Mouse (Mus musculus) myocyte (in vitro differentiated cells): ENCODE measurements around the gene Uqcr10. TPM values are rescaled to one million over a fixed set of nuclear protein-coding genes. Genes with fewer than 3 reads are reported as not detected.

Source experiments
- H3K27me3 ChIP-seq: one replicate; pipeline ENCODE4 v1.6.1; 2011; ENCODE audit not compliant: control insufficient read depth, insufficient read depth, insufficient read length
- H3K36me3 ChIP-seq: one replicate; pipeline ENCODE4 v1.6.1; 2011; ENCODE audit not compliant: control insufficient read depth, insufficient read depth
- H3K4me2 ChIP-seq: one replicate; pipeline ENCODE4 v1.6.1; 2011; ENCODE audit warnings: low read depth, control low read depth
- H3K4me3 ChIP-seq: one replicate; pipeline ENCODE4 v1.5.1; 2011; ENCODE audit warnings: mild to moderate bottlenecking, control low read depth, moderate library complexity
- H3K79me2 ChIP-seq: one replicate; pipeline ENCODE4 v1.6.1; 2011; ENCODE audit not compliant: control insufficient read depth, insufficient read depth
- H3ac ChIP-seq: one replicate; pipeline ENCODE4 v1.6.1; 2011; ENCODE audit not compliant: control insufficient read depth, insufficient read length
- CEBPB ChIP-seq: IDR thresholded peaks from 2 replicates; pipeline ENCODE4 v1.6.1; 2011; ENCODE audit warnings: mild to moderate bottlenecking, moderate library complexity; ENCODE audit not compliant: poor library complexity, insufficient read depth, severe bottlenecking
- E2F4 ChIP-seq: IDR thresholded peaks from one replicate; pipeline ENCODE4 v1.6.1; 2011; ENCODE audit warnings: mild to moderate bottlenecking, control low read depth, moderate library complexity; ENCODE audit not compliant: insufficient read depth
- MAX ChIP-seq: IDR thresholded peaks from one replicate; pipeline ENCODE4 v1.6.1; 2011; ENCODE audit warnings: low read depth, mild to moderate bottlenecking, control low read depth
- MYOD1 ChIP-seq, 3 experiments: IDR thresholded peaks; one replicate each; pipeline ENCODE4 v1.6.1; 2011; ENCODE audit warnings: control low read depth in 2 of 3, low read depth in 2 of 3, mild to moderate bottlenecking in 2 of 3, moderate library complexity in 1 of 3; ENCODE audit not compliant: insufficient read length in 2 of 3, control insufficient read depth in 1 of 3
- MYOG ChIP-seq, 3 experiments: IDR thresholded peaks; one replicate each; pipeline ENCODE4 v1.6.1; 2011; ENCODE audit warnings: control low read depth in 2 of 3, low read depth in 2 of 3, mild to moderate bottlenecking in 2 of 3; ENCODE audit not compliant: insufficient read length in 2 of 3, control insufficient read depth in 1 of 3, insufficient read depth in 1 of 3
- POLR2A ChIP-seq: IDR thresholded peaks from one replicate; pipeline ENCODE4 v1.6.1; 2011; ENCODE audit warnings: low read depth, mild to moderate bottlenecking, control low read depth, moderate library complexity; ENCODE audit not compliant: insufficient read length
- POLR2AphosphoS2 ChIP-seq: IDR thresholded peaks from one replicate; pipeline ENCODE4 v1.6.1; 2011; ENCODE audit warnings: low read depth, control low read depth; ENCODE audit not compliant: insufficient read length
- REST ChIP-seq: IDR thresholded peaks from one replicate; pipeline ENCODE4 v1.6.1; 2011; ENCODE audit warnings: mild to moderate bottlenecking, control low read depth, moderate library complexity; ENCODE audit not compliant: insufficient read depth, insufficient read length
- SRF ChIP-seq: IDR thresholded peaks from one replicate; pipeline ENCODE4 v1.6.1; 2011; ENCODE audit warnings: low read depth; ENCODE audit not compliant: control insufficient read depth, insufficient read length
- TCF12 ChIP-seq: IDR thresholded peaks from one replicate; pipeline ENCODE4 v1.6.1; 2011; ENCODE audit warnings: mild to moderate bottlenecking, control low read depth; ENCODE audit not compliant: poor library complexity, insufficient read depth, severe bottlenecking
- TCF3 ChIP-seq: IDR thresholded peaks from one replicate; pipeline ENCODE4 v1.6.1; 2011; ENCODE audit warnings: low read depth, control low read depth; ENCODE audit not compliant: insufficient read length
- USF1 ChIP-seq: IDR thresholded peaks from one replicate; pipeline ENCODE4 v1.6.1; 2011; ENCODE audit warnings: low read depth, mild to moderate bottlenecking, control low read depth, moderate library complexity
- polyA plus RNA-seq: library from polyadenylated mRNA; unstranded; fragments of >200 nt; fragmentation: generic; extraction: Trizol; gene quantifications from one replicate; pipeline ENCODE4 v1.2.1, GENCODE M21; 2012; ENCODE audit warnings: missing spikeins

Gene Uqcr10
- polyA plus RNA-seq, 1 experiment, result 1,278 TPM

DNA sequence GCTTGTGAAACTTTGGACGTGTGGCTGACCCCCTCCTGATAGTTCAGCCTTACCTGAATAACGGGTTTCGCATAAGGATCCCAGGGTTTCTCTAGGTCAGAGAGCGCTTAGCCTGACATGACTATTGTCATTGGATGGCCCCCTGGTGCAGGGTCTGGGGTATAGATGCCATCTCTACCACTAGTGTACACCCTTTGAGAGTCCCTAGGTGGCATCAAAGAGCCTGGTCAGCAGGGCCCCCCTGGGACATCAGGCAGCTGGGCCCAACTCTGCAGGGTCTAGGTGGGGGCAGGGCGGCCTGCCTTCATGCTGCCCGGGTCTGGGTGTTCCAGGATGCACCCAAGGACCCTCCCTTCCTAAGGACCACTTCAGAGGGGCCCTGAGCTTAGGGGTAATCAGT is 32.2 kb upstream of the Uqcr10 start:
- no peak overlapping the region for H3K4me2 ChIP-seq
- TF ChIP-seq MYOD1 (IDR thresholded peaks at IDR 0.05; ENCODE audit: control insufficient read depth in 1 of 3, insufficient read length in 2 of 3, low read depth in 2 of 3), result no peak
- TF ChIP-seq USF1, result no peak
- no peak for TF ChIP-seq REST
- no peak for TF ChIP-seq SRF
- H3K27me3 ChIP-seq, result peaks cover 14% of the 10 kb centered on the region
- H3ac ChIP-seq, result no peak overlapping the region
- no peaks in the 10 kb centered on the region for H3K36me3 ChIP-seq
- no peak overlapping the region for H3K4me3 ChIP-seq
- H3K79me2 ChIP-seq, result no peaks in the 10 kb centered on the region

DNA sequence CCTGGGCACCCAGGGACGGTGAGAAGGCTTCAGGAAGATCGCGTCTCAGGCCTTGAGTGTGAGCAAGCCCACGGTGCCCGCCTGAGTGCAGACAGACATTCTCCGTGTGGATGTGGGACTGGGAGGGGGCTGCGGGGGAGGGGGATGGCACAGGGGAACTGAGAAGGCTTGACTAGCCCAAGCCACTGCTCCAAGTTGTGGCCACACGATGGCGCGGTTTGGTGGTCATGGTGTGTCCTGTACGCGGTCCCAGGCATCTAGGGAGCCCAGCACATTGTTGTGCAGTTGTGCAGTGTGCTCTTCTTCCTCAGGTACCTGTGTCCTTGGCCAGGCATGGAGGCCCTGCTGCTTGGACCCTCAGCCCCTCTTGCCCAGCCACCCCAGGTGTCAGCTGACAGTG is 30.0 kb upstream of the Uqcr10 start:
- Histone ChIP-seq H3K4me2 (no peak overlapping the region), H3ac (no peak overlapping the region), H3K79me2 (no peaks in the 10 kb centered on the region), H3K27me3 (no peaks in the 10 kb centered on the region), H3K36me3 (no peaks in the 10 kb centered on the region), H3K4me3 (no peak overlapping the region)
- TF ChIP-seq USF1 (no peak), POLR2A (no peak), CEBPB (no peak), MYOD1 (IDR thresholded peaks at IDR 0.05; ENCODE audit: control insufficient read depth in 1 of 3, insufficient read length in 2 of 3, low read depth in 2 of 3) (no peak), TCF3 (no peak), SRF (no peak), E2F4 (no peak), REST (no peak)

DNA sequence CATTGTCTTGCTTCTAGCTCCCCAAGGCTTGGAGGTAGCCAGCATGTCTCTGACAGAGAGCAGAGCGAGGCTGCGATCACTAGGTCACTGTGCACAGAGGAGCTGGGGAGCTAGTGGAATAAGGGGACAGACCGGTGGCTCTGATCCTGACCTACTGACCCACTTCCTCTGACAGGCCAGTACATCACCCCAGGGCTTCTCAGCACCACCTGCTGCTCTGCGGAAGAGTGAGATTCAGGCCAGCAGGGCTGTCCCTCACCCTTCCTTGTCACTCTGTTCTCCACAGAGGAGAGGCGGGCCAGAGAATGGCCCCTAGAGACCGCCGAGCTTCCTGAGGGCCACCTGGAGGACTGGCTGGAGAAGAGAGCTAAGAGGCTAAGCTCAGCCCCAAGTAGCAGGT is 27.6 kb upstream of the Uqcr10 start:
- Histone ChIP-seq H3K4me3 (no peak overlapping the region), H3K27me3 (no peaks in the 10 kb centered on the region), H3K4me2 (no peak overlapping the region), H3ac (no peak overlapping the region), H3K79me2 (no peaks in the 10 kb centered on the region), H3K36me3 (no peaks in the 10 kb centered on the region)
- TF ChIP-seq MAX, result no peak
- no peak for TF ChIP-seq SRF
- no peak for TF ChIP-seq POLR2AphosphoS2
- TF ChIP-seq POLR2A, result no peak
- TF ChIP-seq TCF12, result no peak
- no peak for TF ChIP-seq USF1
- no peak for TF ChIP-seq MYOG (IDR thresholded peaks at IDR 0.05; ENCODE audit: control insufficient read depth in 1 of 3, insufficient read depth in 1 of 3, insufficient read length in 2 of 3, low read depth in 2 of 3)
- TF ChIP-seq REST, result no peak
- no peak for TF ChIP-seq E2F4
- no peak for TF ChIP-seq MYOD1 (IDR thresholded peaks at IDR 0.05; ENCODE audit: control insufficient read depth in 1 of 3, insufficient read length in 2 of 3, low read depth in 2 of 3)
- TF ChIP-seq CEBPB, result no peak
- no peak for TF ChIP-seq TCF3

DNA sequence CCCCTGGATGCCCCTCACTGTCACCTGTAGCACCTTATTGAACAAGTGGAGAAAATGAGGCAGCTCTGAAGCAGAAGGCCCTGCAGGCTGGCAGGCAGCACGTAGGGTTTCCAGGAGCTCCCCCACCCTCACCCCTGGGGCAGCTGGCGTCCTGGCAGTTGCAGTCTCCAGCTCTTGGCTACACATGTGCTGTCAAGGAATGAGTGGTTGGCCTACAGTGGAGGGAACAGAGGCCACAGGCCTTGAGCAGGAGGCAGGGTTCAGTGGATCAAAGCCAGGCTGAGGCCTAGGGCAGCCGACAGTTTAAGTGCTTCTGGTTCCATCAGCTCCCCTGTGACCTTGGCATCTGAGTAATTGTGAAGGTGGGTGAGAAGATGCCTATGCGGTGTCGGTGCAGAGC is 26.8 kb upstream of the Uqcr10 start:
- H3K4me2 ChIP-seq, result no peak overlapping the region
- no peaks in the 10 kb centered on the region for H3K27me3 ChIP-seq
- H3K79me2 ChIP-seq, result no peaks in the 10 kb centered on the region
- TF ChIP-seq MYOD1 (IDR thresholded peaks at IDR 0.05; ENCODE audit: control insufficient read depth in 1 of 3, insufficient read length in 2 of 3, low read depth in 2 of 3) (no peak), REST (no peak)
- H3K4me3 ChIP-seq, result no peak overlapping the region
- H3K36me3 ChIP-seq, result no peaks in the 10 kb centered on the region
- H3ac ChIP-seq, result no peak overlapping the region

DNA sequence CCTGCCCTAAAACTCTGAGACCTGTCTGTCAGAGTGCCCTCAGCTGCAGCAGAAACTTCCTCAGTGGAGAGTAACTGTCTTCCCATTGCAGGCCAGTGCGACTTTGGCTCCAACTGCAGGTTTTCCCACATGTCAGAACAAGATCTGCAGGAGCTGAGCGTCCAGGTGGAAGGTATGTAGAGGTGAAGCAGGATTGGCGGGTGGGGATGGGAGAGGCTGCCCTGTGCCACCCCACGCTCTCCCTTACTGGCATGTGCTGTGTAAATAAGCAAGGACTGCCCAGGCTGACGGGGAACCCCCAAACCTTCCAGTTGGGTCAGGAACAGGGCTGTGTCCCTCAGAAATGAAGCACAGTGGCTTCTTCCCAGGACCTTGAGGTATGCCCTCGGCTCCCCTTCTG is 26.0 kb upstream of the Uqcr10 start:
- H3K27me3 ChIP-seq, result no peaks in the 10 kb centered on the region
- no peak overlapping the region for H3K4me2 ChIP-seq
- no peak overlapping the region for H3K4me3 ChIP-seq

DNA sequence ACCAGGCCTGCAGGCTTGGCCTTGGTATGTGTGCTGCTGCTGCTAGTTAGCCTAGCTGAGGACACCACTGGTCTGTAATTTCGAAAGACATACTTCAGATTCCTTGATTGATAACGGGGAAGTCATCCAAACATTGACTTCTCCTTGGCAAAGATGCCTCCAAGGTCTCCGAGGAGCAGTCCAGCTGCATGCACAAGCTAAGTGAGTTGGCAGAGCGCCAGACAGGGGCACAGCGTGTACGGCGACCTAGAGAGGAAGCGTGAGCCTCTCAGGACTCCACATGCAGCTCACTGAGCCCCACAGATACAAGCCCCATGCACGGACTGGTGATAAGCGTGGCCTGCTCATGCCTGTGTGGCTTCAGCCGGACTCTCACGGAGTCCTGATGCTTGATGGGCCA is 25.5 kb upstream of the Uqcr10 start:
- Histone ChIP-seq H3K36me3 (no peaks in the 10 kb centered on the region), H3K4me3 (no peak overlapping the region), H3K27me3 (no peaks in the 10 kb centered on the region), H3ac (no peak overlapping the region), H3K79me2 (no peaks in the 10 kb centered on the region), H3K4me2 (no peak overlapping the region)
- TF ChIP-seq MYOD1 (IDR thresholded peaks at IDR 0.05; ENCODE audit: control insufficient read depth in 1 of 3, insufficient read length in 2 of 3, low read depth in 2 of 3) (no peak), TCF3 (no peak), E2F4 (no peak), MYOG (IDR thresholded peaks at IDR 0.05; ENCODE audit: control insufficient read depth in 1 of 3, insufficient read depth in 1 of 3, insufficient read length in 2 of 3, low read depth in 2 of 3) (no peak), MAX (no peak), USF1 (no peak), SRF (no peak), REST (no peak), TCF12 (no peak), CEBPB (no peak)

More for the DNA sequence above, 26.0 kb upstream of the Uqcr10 start:
- Histone ChIP-seq H3ac (no peak overlapping the region), H3K36me3 (no peaks in the 10 kb centered on the region), H3K79me2 (no peaks in the 10 kb centered on the region)
- TF ChIP-seq CEBPB, result no peak
- TF ChIP-seq USF1, result no peak
- no peak for TF ChIP-seq POLR2A
- TF ChIP-seq POLR2AphosphoS2, result no peak
- TF ChIP-seq E2F4, result no peak
- no peak for TF ChIP-seq MYOD1 (IDR thresholded peaks at IDR 0.05; ENCODE audit: control insufficient read depth in 1 of 3, insufficient read length in 2 of 3, low read depth in 2 of 3)
- TF ChIP-seq MYOG (IDR thresholded peaks at IDR 0.05; ENCODE audit: control insufficient read depth in 1 of 3, insufficient read depth in 1 of 3, insufficient read length in 2 of 3, low read depth in 2 of 3), result no peak
